Mouse (Mus musculus) lung, postnatal 0 days (tissue): ENCODE results near the gene Pef1.

Experiments
- CTCF ChIP-seq: IDR thresholded peaks from 2 replicates; pipeline ENCODE4 v1.5.1; 2016; ENCODE audit warnings: antibody characterized with exemption, mild to moderate bottlenecking
- EP300 ChIP-seq: IDR thresholded peaks from 2 replicates; pipeline ENCODE4 v1.6.1; 2016; ENCODE audit warnings: antibody characterized with exemption, mild to moderate bottlenecking, control low read depth

- TF ChIP-seq CTCF (no peak), EP300 (no peak)
These were observed 29.2 kb downstream of the Pef1 start for GRCm38 (mm10) chr4:130131448-130132105.
